Mouse (Mus musculus) small intestine, adult 2 months (tissue): ENCODE data around the gene Prg3. TPM values are rescaled to one million over a fixed set of nuclear protein-coding genes. Genes with fewer than 3 reads are reported as not detected.

Experiments used
- H3K27ac ChIP-seq: fragments of 200-500 bp; 2 replicates; pipeline ENCODE4 v1.5.1; 2012; ENCODE audit warnings: low read depth, low read length, control low read depth, inconsistent platforms; ENCODE audit not compliant: insufficient read depth
- H3K27me3 ChIP-seq: fragments of 200-500 bp; 2 replicates; pipeline ENCODE4 v1.6.1; 2012; ENCODE audit warnings: mild to moderate bottlenecking, moderate library complexity, low read length, inconsistent platforms; ENCODE audit not compliant: control insufficient read depth, insufficient read depth
- H3K36me3 ChIP-seq: fragments of 200-500 bp; 2 replicates; pipeline ENCODE4 v1.6.1; 2012; ENCODE audit warnings: mild to moderate bottlenecking, low read length, control low read depth, inconsistent platforms; ENCODE audit not compliant: control insufficient read depth, insufficient read depth
- H3K4me1 ChIP-seq: fragments of 200-500 bp; 2 replicates; pipeline ENCODE4 v1.6.1; 2012; ENCODE audit warnings: low read length, inconsistent platforms, mixed read lengths; ENCODE audit not compliant: control insufficient read depth, insufficient read depth, insufficient read length
- H3K4me3 ChIP-seq: fragments of 200-500 bp; 2 replicates; pipeline ENCODE4 v1.5.1; 2012; ENCODE audit warnings: low read depth, mild to moderate bottlenecking, control low read depth, inconsistent platforms, low read length, moderate library complexity
- CTCF ChIP-seq: fragments of 200-500 bp; IDR thresholded peaks from 2 replicates; pipeline ENCODE4 v1.5.1; 2012; ENCODE audit warnings: low read depth, mild to moderate bottlenecking, control low read depth, inconsistent platforms, low read length, moderate library complexity, mixed read lengths; ENCODE audit not compliant: insufficient replicate concordance, insufficient read length; ENCODE audit errors: extremely low read depth
- POLR2A ChIP-seq: fragments of 200-500 bp; IDR thresholded peaks from 2 replicates; pipeline ENCODE4 v1.6.1; 2012; ENCODE audit warnings: low read depth, mild to moderate bottlenecking, control low read depth, inconsistent platforms, low read length, moderate library complexity
- WGBS: fragments of 180-500 bp; shearing (Covaris S2); methylation state at CpG from one replicate; pipeline ENCODE4 v1.1.7; 2018; 5-methylcytosine and 5-hydroxymethylcytosine counted together
- polyA plus RNA-seq: library from polyadenylated mRNA; depleted of rRNA; stranded (reverse); fragments of >200 nt; gene quantifications from 2 replicates; pipeline ENCODE4 v1.2.3, GENCODE M21; 2012

The Prg3 gene
- polyA plus RNA-seq, 1 experiment = not detected

DNA sequence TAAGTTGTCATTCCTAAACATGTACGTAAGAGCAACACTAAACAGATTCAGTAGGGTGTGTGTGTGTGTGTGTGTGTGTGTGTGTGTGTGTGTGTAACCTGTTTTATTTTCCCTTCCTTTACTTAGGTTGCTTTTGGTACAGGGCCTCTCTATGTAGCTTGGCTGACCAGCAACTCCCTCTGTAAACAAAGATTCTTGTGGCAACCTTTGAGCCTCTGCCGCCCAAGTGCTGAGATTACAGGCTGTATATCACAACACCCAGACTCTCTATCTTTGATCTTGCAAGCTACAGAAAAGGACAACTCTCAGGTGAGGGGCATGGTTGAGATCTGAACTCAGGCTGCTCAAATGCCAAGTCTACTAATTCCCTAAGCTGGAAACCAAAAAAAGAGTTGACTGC, 21.2 kb downstream of the Prg3 start:
- Histone ChIP-seq H3K36me3 (no peaks in the 10 kb centered on the region), H3K27me3 (no peaks in the 10 kb centered on the region), H3K27ac (0 out of 2 replicates have a peak overlapping the region, but pooled peaks have one; percentile 17), H3K4me1 (peaks cover 8% of the 10 kb centered on the region; the same call in 1 of the 2 replicates), H3K4me3 (no peak overlapping the region)
- TF ChIP-seq CTCF = no peak
- TF ChIP-seq POLR2A = no peak
- WGBS = 18% methylated on average over 2 of the region's 2 CpGs

DNA sequence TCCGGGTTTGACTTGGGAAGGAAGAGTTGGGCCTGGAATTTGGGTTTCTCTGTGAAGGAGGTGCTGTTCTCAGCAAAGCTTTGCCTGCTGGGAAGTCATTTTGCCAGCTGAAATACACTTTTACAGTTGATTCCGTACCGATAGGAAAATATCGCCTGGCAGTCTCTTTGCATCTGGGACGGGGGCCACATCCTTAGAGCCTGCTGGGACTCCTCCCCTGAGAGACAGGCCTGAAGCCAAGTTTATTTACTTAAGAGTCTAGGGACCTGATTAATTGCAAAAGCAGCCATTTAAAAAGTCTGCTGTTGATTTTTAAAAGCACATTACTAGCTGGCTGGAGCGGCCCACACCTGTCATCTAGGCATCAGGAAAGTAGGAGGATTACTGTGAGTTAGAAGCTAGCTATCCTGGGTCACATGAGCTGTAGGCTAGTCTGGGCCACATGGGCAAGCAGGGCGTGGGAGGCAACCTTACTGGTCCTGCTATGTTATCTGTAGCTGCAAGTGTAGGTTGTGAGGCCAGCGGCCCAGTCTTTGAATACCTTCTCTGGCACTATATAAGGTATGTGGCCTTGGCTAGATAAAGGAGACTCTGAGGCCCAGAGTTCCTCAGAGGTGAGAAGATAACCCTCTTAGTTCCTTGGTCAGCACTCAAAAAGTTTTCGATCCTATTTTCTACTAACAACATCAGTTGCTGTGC, 24.0 kb downstream of the Prg3 start:
- TF ChIP-seq POLR2A (no peak), CTCF (no peak)
- Histone ChIP-seq H3K27me3 (no peaks in the 10 kb centered on the region), H3K36me3 (no peaks in the 10 kb centered on the region), H3K27ac (no peak overlapping the region), H3K4me3 (no peak overlapping the region), H3K4me1 (peaks cover 8% of the 10 kb centered on the region; the same call in 1 of the 2 replicates)
- 32% methylated on average over 9 of the region's 9 CpGs for WGBS

DNA sequence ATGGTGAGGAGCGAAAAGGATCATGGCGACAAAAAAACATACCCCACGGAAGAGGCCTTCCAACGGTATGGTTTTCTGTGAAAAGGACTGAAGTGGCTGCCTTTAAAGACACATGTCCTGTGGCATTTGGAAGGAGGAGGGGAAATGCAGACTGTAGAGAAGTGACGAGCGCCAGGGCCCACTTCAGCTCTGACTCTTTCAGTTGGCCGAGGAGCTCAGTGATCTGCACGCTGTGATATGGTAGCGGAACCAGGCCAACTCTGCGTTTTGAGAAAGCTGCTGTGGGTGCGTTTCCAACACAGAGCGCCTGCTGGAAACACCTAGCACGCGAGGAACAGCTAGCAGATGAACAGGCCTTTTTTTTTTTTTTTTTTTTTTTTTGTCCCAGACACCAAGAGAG, 24.7 kb downstream of the Prg3 start:
- 85% methylated on average over 14 of the region's 14 CpGs for WGBS
- TF ChIP-seq CTCF (no peak), POLR2A (no peak)
- Histone ChIP-seq H3K27me3 (no peaks in the 10 kb centered on the region), H3K27ac (no peak overlapping the region), H3K36me3 (no peaks in the 10 kb centered on the region), H3K4me3 (no peak overlapping the region), H3K4me1 (peaks cover 8% of the 10 kb centered on the region; the same call in 1 of the 2 replicates)

DNA sequence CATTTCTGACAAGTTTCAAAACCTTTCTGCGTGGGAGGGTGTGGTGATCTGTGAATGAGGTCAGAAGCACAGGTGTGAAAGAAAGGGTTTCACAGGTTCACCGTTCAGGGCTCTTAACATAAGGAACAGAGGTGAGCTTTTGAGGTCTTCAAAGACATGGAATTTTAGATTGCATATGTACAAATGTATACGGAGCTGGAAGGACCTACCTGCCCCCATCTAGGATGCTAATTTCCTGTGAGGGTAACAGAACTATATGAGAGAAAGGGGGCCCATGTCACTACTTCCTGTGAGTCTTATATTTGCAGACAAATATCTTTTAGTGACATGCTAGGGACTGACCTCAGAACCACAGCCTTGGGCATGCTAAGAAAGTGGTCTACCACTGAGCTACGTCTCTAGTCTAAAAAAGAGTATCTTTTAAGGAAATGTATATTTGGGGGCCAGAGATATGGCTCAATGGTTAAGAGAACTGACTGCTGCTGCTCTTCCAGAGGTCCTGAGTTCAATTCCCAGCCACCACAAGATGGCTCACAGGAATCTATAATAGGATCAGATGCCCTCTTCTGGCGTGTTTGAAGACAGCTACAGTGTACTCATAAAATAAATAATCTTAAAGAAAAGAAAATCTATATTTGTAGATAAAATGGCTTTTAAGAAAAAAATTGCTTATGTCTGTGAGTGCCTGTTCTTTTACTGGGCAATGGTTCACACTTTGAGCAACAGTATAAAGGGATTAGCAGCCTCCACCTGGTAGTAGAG, 26.0 kb downstream of the Prg3 start:
- Histone ChIP-seq H3K4me3 (no peak overlapping the region), H3K36me3 (no peaks in the 10 kb centered on the region), H3K4me1 (peaks cover 8% of the 10 kb centered on the region; the same call in 1 of the 2 replicates), H3K27me3 (no peaks in the 10 kb centered on the region), H3K27ac (no peak overlapping the region)
- WGBS = 70% methylated on average over 5 of the region's 5 CpGs
- TF ChIP-seq CTCF = no peak
- no peak for TF ChIP-seq POLR2A

DNA sequence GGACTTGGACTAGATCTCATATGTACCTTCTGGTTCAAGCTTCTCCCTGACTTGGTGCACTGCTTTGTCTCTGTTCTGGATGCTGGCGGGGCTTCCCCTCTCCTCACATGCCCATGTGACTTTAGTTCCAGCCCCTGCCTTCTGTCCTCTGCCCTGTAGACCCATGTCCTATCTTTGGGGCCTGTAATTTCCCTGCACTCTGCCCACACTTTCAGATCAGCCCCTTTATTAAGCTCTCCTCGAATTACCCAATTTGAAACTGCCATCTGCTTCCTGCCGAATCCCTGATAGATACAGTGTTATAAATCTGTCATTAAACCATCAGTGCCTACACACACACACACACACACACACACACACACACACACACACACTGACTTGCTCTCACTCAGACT, 26.6 kb downstream of the Prg3 start:
- H3K27me3 ChIP-seq = no peaks in the 10 kb centered on the region
- peaks cover 6% of the 10 kb centered on the region; the same call in 1 of the 2 replicates for H3K4me1 ChIP-seq
- no peak overlapping the region for H3K27ac ChIP-seq
- H3K36me3 ChIP-seq = no peaks in the 10 kb centered on the region
- no peak overlapping the region for H3K4me3 ChIP-seq
- 29% methylated on average over 3 of the region's 3 CpGs for WGBS
- TF ChIP-seq POLR2A (no peak), CTCF (no peak)

DNA sequence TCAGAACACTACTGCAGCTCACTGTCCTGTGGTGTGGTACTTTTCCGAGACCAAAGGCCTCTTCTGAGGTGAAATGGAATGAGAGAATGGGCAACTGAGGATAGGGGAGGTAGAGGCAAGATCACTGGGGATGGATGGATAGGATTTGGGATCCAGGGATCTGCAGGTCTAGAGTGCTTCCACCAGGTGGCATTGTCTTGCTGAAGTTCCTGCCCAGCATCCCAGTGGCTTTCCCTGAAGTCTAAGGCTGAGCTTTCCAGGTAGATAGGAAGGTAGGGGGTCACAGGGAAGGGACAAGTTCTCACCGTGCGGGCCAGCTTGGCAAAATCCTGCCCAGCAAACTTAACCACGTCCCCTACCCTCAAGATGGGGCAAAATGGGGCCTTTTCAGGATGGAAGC, 34.0 kb downstream of the Prg3 start:
- no peaks in the 10 kb centered on the region for H3K36me3 ChIP-seq
- TF ChIP-seq CTCF = peak; percentile 61; the same call in 1 of the 2 replicates
- no peak for TF ChIP-seq POLR2A
- H3K27me3 ChIP-seq = no peaks in the 10 kb centered on the region
- no peaks in the 10 kb centered on the region for H3K4me1 ChIP-seq
- H3K27ac ChIP-seq = no peak overlapping the region
- no peak overlapping the region for H3K4me3 ChIP-seq
- WGBS = 24% methylated on average over 4 of the region's 4 CpGs

DNA sequence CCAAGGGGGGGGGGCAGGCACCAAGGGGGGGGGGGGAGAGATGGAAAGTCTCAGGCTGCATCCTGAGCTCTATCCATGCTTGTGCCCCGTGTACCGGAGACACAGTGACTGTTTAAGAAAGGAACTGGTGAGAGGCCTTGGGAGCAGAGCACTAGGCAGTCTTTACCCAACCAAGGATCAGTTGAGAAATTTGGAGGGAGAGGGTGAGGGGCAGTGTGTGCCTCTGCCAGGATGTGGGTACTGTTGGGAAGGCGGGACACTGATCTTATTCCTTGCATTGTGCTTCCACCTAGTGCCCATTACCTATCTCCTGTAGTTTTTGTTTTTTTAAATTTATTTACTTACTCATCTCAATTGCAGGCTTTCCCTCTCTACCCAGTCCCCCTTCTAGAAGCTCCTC, 38.2 kb downstream of the Prg3 start:
- no peak overlapping the region for H3K4me3 ChIP-seq
- peaks cover 5% of the 10 kb centered on the region; the same call in 1 of the 2 replicates for H3K4me1 ChIP-seq
- TF ChIP-seq CTCF = no peak
- no peak for TF ChIP-seq POLR2A
- no peak overlapping the region for H3K27ac ChIP-seq
- no peaks in the 10 kb centered on the region for H3K36me3 ChIP-seq
- H3K27me3 ChIP-seq = no peaks in the 10 kb centered on the region
- WGBS = 88% methylated on average over 3 of the region's 3 CpGs
